In genomic region chr5:114175596-114176171, GRCm38 (mm10) we compare ENCODE assay signal across 8 mouse cellular contexts. TPM values are rescaled to one million over a fixed set of nuclear protein-coding genes. Genes with fewer than 3 reads are reported as not detected.
A peak's percentile ranks its signal among the peaks of the same experiment; 100 is the strongest.
DNase-seq lines count a peak whose midpoint lies in the region; ATAC-seq and TF ChIP-seq lines count a peak whose summit lies in the region.

No protein-coding gene starts in this region.

- DNase-seq in ES-E14 (ENCODE audit: low read depth, low spot score), result peak; percentile 99
- peak; percentile 97 for DNase-seq in heart, postnatal 0 days (ENCODE audit: low spot score)
- peak; percentile 98 for DNase-seq in kidney, postnatal 36 days
- DNase-seq in testis, postnatal 10 days (ENCODE audit: low spot score), result peak; percentile 100

- no peaks in the 10 kb centered on the region for H3K36me3 ChIP-seq in ES-E14 (ENCODE audit: control insufficient read depth, insufficient read depth, low read length, poor library complexity, severe bottlenecking)
- no peaks in the 10 kb centered on the region for H3K36me3 ChIP-seq in forebrain, embryonic 12.5 days (replicated peaks)
- H3K36me3 ChIP-seq in heart, postnatal 0 days (replicated peaks; ENCODE audit: control insufficient read depth, insufficient read depth, low read length), result no peaks in the 10 kb centered on the region
- H3K36me3 ChIP-seq in liver, embryonic 16.5 days (ENCODE audit: control insufficient read depth, insufficient read depth), result no peaks in the 10 kb centered on the region
- H3K36me3 ChIP-seq in neural tube, embryonic 13.5 days, result no peaks in the 10 kb centered on the region

- H3K4me1 ChIP-seq in ES-E14 (ENCODE audit: control insufficient read depth in 2 of 2, insufficient read depth in 2 of 2, low read length in 2 of 2, poor library complexity in 1 of 2), result peaks cover 6 to 8% of the 10 kb centered on the region in 2 experiments; a peak in 2 of 4 replicates
- peaks cover 11% of the 10 kb centered on the region for H3K4me1 ChIP-seq in forebrain, embryonic 12.5 days
- H3K4me1 ChIP-seq in heart, postnatal 0 days (ENCODE audit: control insufficient read depth, insufficient read depth), result peaks cover 19% of the 10 kb centered on the region
- H3K4me1 ChIP-seq in liver, embryonic 16.5 days (ENCODE audit: control insufficient read depth, low read depth, low read length), result peaks cover 18% of the 10 kb centered on the region
- H3K4me1 ChIP-seq in neural tube, embryonic 13.5 days (replicated peaks), result peaks cover 10% of the 10 kb centered on the region

- H3K27me3 ChIP-seq in forebrain, embryonic 12.5 days, result peaks cover 35% of the 10 kb centered on the region
- H3K27me3 ChIP-seq in heart, postnatal 0 days (ENCODE audit: control insufficient read depth, insufficient read depth, low read length), result no peaks in the 10 kb centered on the region
- H3K27me3 ChIP-seq in liver, embryonic 16.5 days (ENCODE audit: control insufficient read depth, insufficient read depth, low read depth, low read length), result no peaks in the 10 kb centered on the region; the same call in 1 of the 2 replicates
- H3K27me3 ChIP-seq in neural tube, embryonic 13.5 days, result peaks cover 22% of the 10 kb centered on the region

- TF ChIP-seq EP300 in heart, postnatal 0 days (IDR thresholded peaks at IDR 0.05; ENCODE audit: low read depth), result no peak

- H3K9ac ChIP-seq in ES-E14 (ENCODE audit: insufficient read depth, low read depth, low read length, poor library complexity, severe bottlenecking), result peak overlapping the region; percentile 61
- peak overlapping the region; percentile 47 for H3K9ac ChIP-seq in forebrain, embryonic 12.5 days
- peak overlapping the region; percentile 59 for H3K9ac ChIP-seq in heart, postnatal 0 days (replicated peaks; ENCODE audit: low read depth, low read length)
- peak overlapping the region; percentile 49 for H3K9ac ChIP-seq in liver, embryonic 16.5 days (ENCODE audit: low read depth, low read length)
- peak overlapping the region; percentile 52 for H3K9ac ChIP-seq in neural tube, embryonic 13.5 days

- H3K9me3 ChIP-seq in ES-E14 (ENCODE audit: control insufficient read depth, insufficient read depth, low read depth, low read length), result no peaks in the 10 kb centered on the region
- no peaks in the 10 kb centered on the region for H3K9me3 ChIP-seq in forebrain, embryonic 12.5 days
- no peaks in the 10 kb centered on the region for H3K9me3 ChIP-seq in heart, postnatal 0 days (replicated peaks; ENCODE audit: control insufficient read depth, low read length)
- no peaks in the 10 kb centered on the region for H3K9me3 ChIP-seq in liver, embryonic 16.5 days (replicated peaks; ENCODE audit: control insufficient read depth, low read length)
- no peaks in the 10 kb centered on the region for H3K9me3 ChIP-seq in neural tube, embryonic 13.5 days

- WGBS in forebrain, embryonic 12.5 days, result under 1% methylated on average over 25 of the region's 26 CpGs
- 0% methylated on average over 26 of the region's 26 CpGs for WGBS in heart, postnatal 0 days
- under 1% methylated on average over 26 of the region's 26 CpGs for WGBS in liver, embryonic 16.5 days (ENCODE audit: insufficient replicate concordance)
- under 1% methylated on average over 26 of the region's 26 CpGs for WGBS in neural tube, embryonic 13.5 days

- ATAC-seq in cerebellum, adult (ENCODE audit: insufficient number of reproducible peaks, low FRiP score, low TSS enrichment), result peak; percentile 56; the same call in 1 of the 2 replicates
- peak; percentile 78 for ATAC-seq in forebrain, embryonic 12.5 days (ENCODE audit: low FRiP score)
- peak; percentile 97 for ATAC-seq in heart, postnatal 0 days (ENCODE audit: insufficient read depth, low read depth)
- peak; percentile 97 for ATAC-seq in liver, embryonic 16.5 days (ENCODE audit: low read depth)
- ATAC-seq in neural tube, embryonic 13.5 days (ENCODE audit: low read depth), result peak; percentile 89

- H3K4me2 ChIP-seq in forebrain, embryonic 12.5 days, result peak overlapping the region; percentile 74
- peak overlapping the region; percentile 75 for H3K4me2 ChIP-seq in heart, postnatal 0 days (ENCODE audit: low read depth, low read length)
- peak overlapping the region; percentile 74 for H3K4me2 ChIP-seq in liver, embryonic 16.5 days (ENCODE audit: low read depth, low read length)
- H3K4me2 ChIP-seq in neural tube, embryonic 13.5 days, result peak overlapping the region; percentile 63

- H3K27ac ChIP-seq in ES-E14 (ENCODE audit: insufficient read depth, low read depth, low read length, poor library complexity, severe bottlenecking), result peak overlapping the region; percentile 3; the same call in 1 of the 2 replicates
- H3K27ac ChIP-seq in forebrain, embryonic 12.5 days, result 0 out of 2 replicates have a peak overlapping the region, but pooled peaks have one; percentile 6
- peak overlapping the region; percentile 88 for H3K27ac ChIP-seq in heart, postnatal 0 days (ENCODE audit: low read depth)
- H3K27ac ChIP-seq in liver, embryonic 16.5 days (ENCODE audit: low read length), result no peak overlapping the region
- H3K27ac ChIP-seq in neural tube, embryonic 13.5 days (replicated peaks), result no peak overlapping the region

- no peak for TF ChIP-seq CTCF in heart, postnatal 0 days (IDR thresholded peaks at IDR 0.05; ENCODE audit: low read depth)

- H3K4me3 ChIP-seq in ES-E14 (ENCODE audit: insufficient read depth in 1 of 2, low read depth in 1 of 2, low read length in 2 of 2, poor library complexity in 1 of 2, severe bottlenecking in 1 of 2), result peak overlapping the region; percentile 70 to 93
- H3K4me3 ChIP-seq in forebrain, embryonic 12.5 days (replicated peaks), result peak overlapping the region; percentile 41
- H3K4me3 ChIP-seq in heart, postnatal 0 days (ENCODE audit: low read depth, low read length), result peak overlapping the region; percentile 51
- H3K4me3 ChIP-seq in liver, embryonic 16.5 days (ENCODE audit: low read depth, low read length), result peak overlapping the region; percentile 63
- peak overlapping the region; percentile 39 for H3K4me3 ChIP-seq in neural tube, embryonic 13.5 days

- in situ Hi-C loops in ES-E14 (cut with MboI; ENCODE audit: low sequenced_read_pairs in 2 of 2, unreplicated experiment in 2 of 2), result no loop called here

TF ChIP-seq in ES-E14, 5 proteins besides CTCF, POLR2A, EP300 and RAD21:
- TF ChIP-seq ZC3H11A (IDR thresholded peaks at IDR 0.05; ENCODE audit: borderline replicate concordance, low read depth, low read length) (no peak), MAFK (IDR thresholded peaks at IDR 0.05; ENCODE audit: insufficient read depth, low read depth, low read length) (no peak), ZNF384 (IDR thresholded peaks at IDR 0.05; ENCODE audit: low read depth, low read length) (no peak), CHD2 (IDR thresholded peaks at IDR 0.05; ENCODE audit: low read depth, low read length) (no peak), HCFC1 (IDR thresholded peaks at IDR 0.05; ENCODE audit: borderline replicate concordance, insufficient read depth, low read length) (no peak)

RNA-seq across cellular contexts. Expression of gene Acacb, which starts 29.3 kb away (rescaled TPM):
- total RNA-seq in ES-E14 (2012; rRNA removed), result 10.5 and 16.9 TPM in 2 replicates
- polyA plus RNA-seq in forebrain, embryonic 12.5 days (2016; fragmentation: Nextera tagmentation; extraction: Ambion mirVana), result 1.7 and 1.9 TPM in 2 replicates
- total RNA-seq in heart, postnatal 0 days (2014; rRNA removed; ENCODE audit: low replicate concordance), result 50.7 and 70.1 TPM in 2 replicates
- polyA plus RNA-seq in heart, postnatal 0 days (2015; fragmentation: Nextera tagmentation; extraction: Ambion mirVana), result 15.3 and 17.5 TPM in 2 replicates
- 0.35 and 0.65 TPM in 2 replicates for polyA plus RNA-seq in liver, embryonic 16.5 days (2015; fragmentation: Nextera tagmentation; extraction: Ambion mirVana)
- polyA plus RNA-seq in neural tube, embryonic 13.5 days (2015; fragmentation: Nextera tagmentation; extraction: Ambion mirVana), result 3.1 and 3.3 TPM in 2 replicates

RNA-seq across cellular contexts. Expression of gene Ung, which starts 45.5 kb away (rescaled TPM):
- total RNA-seq in ES-E14 (2012; rRNA removed), result 67.9 and 71.6 TPM in 2 replicates
- 64.4 and 69.6 TPM in 2 replicates for polyA plus RNA-seq in forebrain, embryonic 12.5 days (2016; fragmentation: Nextera tagmentation; extraction: Ambion mirVana)
- total RNA-seq in heart, postnatal 0 days (2014; rRNA removed; ENCODE audit: low replicate concordance), result 15.0 and 31.4 TPM in 2 replicates
- 25.0 and 26.5 TPM in 2 replicates for polyA plus RNA-seq in heart, postnatal 0 days (2015; fragmentation: Nextera tagmentation; extraction: Ambion mirVana)
- polyA plus RNA-seq in liver, embryonic 16.5 days (2015; fragmentation: Nextera tagmentation; extraction: Ambion mirVana), result 13.7 and 15.2 TPM in 2 replicates
- polyA plus RNA-seq in neural tube, embryonic 13.5 days (2015; fragmentation: Nextera tagmentation; extraction: Ambion mirVana), result 9.0 and 9.6 TPM in 2 replicates

RNA-seq across cellular contexts. Expression of gene Alkbh2, which starts 47.7 kb away (rescaled TPM):
- 26.7 and 32.6 TPM in 2 replicates for total RNA-seq in ES-E14 (2012; rRNA removed)
- 10.9 and 11.3 TPM in 2 replicates for polyA plus RNA-seq in forebrain, embryonic 12.5 days (2016; fragmentation: Nextera tagmentation; extraction: Ambion mirVana)
- total RNA-seq in heart, postnatal 0 days (2014; rRNA removed; ENCODE audit: low replicate concordance), result 0.27 and 2.4 TPM in 2 replicates
- 4.0 and 4.1 TPM in 2 replicates for polyA plus RNA-seq in heart, postnatal 0 days (2015; fragmentation: Nextera tagmentation; extraction: Ambion mirVana)
- 2.5 and 3.4 TPM in 2 replicates for polyA plus RNA-seq in liver, embryonic 16.5 days (2015; fragmentation: Nextera tagmentation; extraction: Ambion mirVana)
- polyA plus RNA-seq in neural tube, embryonic 13.5 days (2015; fragmentation: Nextera tagmentation; extraction: Ambion mirVana), result 7.3 and 9.7 TPM in 2 replicates

Comparison
In these comparisons a context has a peak if more than half of its experiments do, and no peak if none do; other contexts are left out.
1. H3K27ac ChIP-seq: peak in ES-E14 (single experiment), forebrain, embryonic 12.5 days (single experiment) and heart, postnatal 0 days (single experiment); none in liver, embryonic 16.5 days (single experiment) and neural tube, embryonic 13.5 days (single experiment).
2. Peak in every context shown above with its lines, with median percentiles within 50 percentile points of each other: DNase-seq, H3K4me3 ChIP-seq, H3K9ac ChIP-seq, ATAC-seq and H3K4me2 ChIP-seq.